Mouse (Mus musculus) midbrain, embryonic 14.5 days (tissue): Measurements from ENCODE around the gene Zswim1. TPM values are rescaled to one million over a fixed set of nuclear protein-coding genes. Genes with fewer than 3 reads are reported as not detected.
"Not testable (repeated sequence)": the region's sequence is repeated elsewhere in the genome, so short reads cannot be mapped to it uniquely, and the experiment has no call there.

Experiments used
- ATAC-seq: fragments of 200-750 bp; cut with Nextera tagmentation; 2 replicates; pipeline ENCODE4 v1.8.0; 2017; ENCODE audit warnings: moderate number of reproducible peaks, moderate library complexity; ENCODE audit not compliant: low FRiP score, low TSS enrichment
- DNase-seq: peaks from one replicate; pipeline ENCODE4 v3.0.0-alpha.2; 2015
- H3K27ac ChIP-seq: fragments of 300-500 bp; sonication (generic); replicated peaks from 2 replicates; pipeline ENCODE4 v1.5.1; 2014; ENCODE audit warnings: mild to moderate bottlenecking, low read depth, low read length, moderate library complexity
- H3K27me3 ChIP-seq: fragments of 300-500 bp; sonication (generic); 2 replicates; pipeline ENCODE4 v1.6.1; 2014; ENCODE audit warnings: low read length, control low read depth, mixed read lengths; ENCODE audit not compliant: control insufficient read depth, insufficient read depth
- H3K36me3 ChIP-seq: fragments of 300-500 bp; sonication (generic); 2 replicates; pipeline ENCODE4 v1.6.1; 2014; ENCODE audit warnings: low read length, control low read depth; ENCODE audit not compliant: control insufficient read depth, insufficient read depth
- H3K4me1 ChIP-seq: fragments of 300-500 bp; sonication (generic); 2 replicates; pipeline ENCODE4 v1.6.1; 2014; ENCODE audit warnings: mild to moderate bottlenecking, antibody characterized with exemption, low read length, control low read depth; ENCODE audit not compliant: control insufficient read depth, insufficient read depth
- H3K4me2 ChIP-seq: fragments of 300-500 bp; sonication (generic); 2 replicates; pipeline ENCODE4 v1.6.1; 2014; ENCODE audit warnings: mild to moderate bottlenecking, low read length, moderate library complexity
- H3K4me3 ChIP-seq: fragments of 300-500 bp; sonication (generic); replicated peaks from 2 replicates; pipeline ENCODE4 v1.5.1; 2014; ENCODE audit warnings: low read depth, low read length
- H3K9ac ChIP-seq: fragments of 300-500 bp; sonication (generic); replicated peaks from 2 replicates; pipeline ENCODE4 v1.6.1; 2014; ENCODE audit warnings: mild to moderate bottlenecking, low read length, moderate library complexity
- H3K9me3 ChIP-seq: fragments of 300-500 bp; sonication (generic); 2 replicates; pipeline ENCODE4 v1.6.1; 2016; ENCODE audit warnings: low read length, control low read depth, mixed read lengths; ENCODE audit not compliant: control insufficient read depth
- WGBS: fragments of 180-500 bp; shearing (Covaris S2); extraction: QIAGEN DNeasy Blood & Tissue Kit; methylation state at CpG from one replicate; pipeline ENCODE4 v1.1.7; 2014; 5-methylcytosine and 5-hydroxymethylcytosine counted together
- polyA plus RNA-seq: library from polyadenylated mRNA; unstranded; fragments of >200 nt; fragmentation: Nextera tagmentation; extraction: Ambion mirVana; gene quantifications from 2 replicates; pipeline ENCODE4 v1.2.1, GENCODE M21; 2014

Zswim1 gene
- polyA plus RNA-seq, 1 experiment from 2014 or later, result 27.8 TPM

DNA sequence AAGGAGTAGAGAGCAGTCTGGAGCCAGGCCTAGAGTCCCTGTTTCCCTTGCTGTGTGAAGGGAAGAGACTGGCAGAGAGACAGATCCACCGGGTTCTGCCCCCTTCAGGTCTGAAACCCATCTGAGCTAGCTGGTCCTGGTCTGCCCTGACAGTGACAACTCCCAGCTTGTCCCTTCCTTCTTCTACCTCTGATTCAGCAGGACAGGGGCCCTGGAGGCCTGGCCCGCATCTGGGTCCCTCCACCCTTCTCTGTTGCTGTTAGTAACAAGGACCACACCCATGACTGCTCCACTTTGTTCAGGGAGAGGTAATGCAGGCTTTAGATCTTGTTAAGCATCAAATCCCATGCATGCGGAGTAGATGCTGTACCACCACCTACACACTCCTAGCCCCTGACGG is 34.1 kb upstream of the Zswim1 start:
- WGBS, result 74% methylated on average over 4 of the region's 4 CpGs
- Histone ChIP-seq H3K36me3 (peaks cover 32% of the 10 kb centered on the region), H3K4me3 (no peak overlapping the region), H3K4me2 (no peak overlapping the region), H3K27ac (no peak overlapping the region), H3K27me3 (no peaks in the 10 kb centered on the region), H3K4me1 (peaks cover 3% of the 10 kb centered on the region; the same call in 1 of the 2 replicates), H3K9ac (no peak overlapping the region), H3K9me3 (no peaks in the 10 kb centered on the region)
- ATAC-seq (no peak), DNase-seq (no peak)

DNA sequence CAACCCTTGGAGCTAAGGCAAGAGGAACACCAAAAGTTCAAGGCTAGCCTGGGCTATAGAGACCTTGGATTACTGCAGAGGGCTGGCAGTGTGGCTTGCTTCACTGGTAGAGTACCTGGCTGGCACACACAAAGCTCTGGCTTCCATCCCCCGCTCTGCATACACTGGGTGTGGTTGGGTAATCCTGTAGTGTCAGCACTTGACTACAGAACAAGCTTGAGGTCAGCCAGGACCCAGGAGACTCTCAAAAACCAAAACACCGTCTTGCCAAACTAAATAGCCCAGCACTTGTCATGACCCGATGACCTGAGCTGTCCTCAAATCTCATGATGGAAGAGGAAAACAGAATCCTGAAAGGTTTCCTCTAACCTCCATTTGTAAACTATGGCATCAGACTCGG is 32.0 kb upstream of the Zswim1 start:
- Histone ChIP-seq H3K36me3 (peaks cover 40% of the 10 kb centered on the region), H3K27me3 (no peaks in the 10 kb centered on the region), H3K9me3 (no peaks in the 10 kb centered on the region), H3K27ac (no peak overlapping the region), H3K9ac (no peak overlapping the region), H3K4me1 (peaks cover 3% of the 10 kb centered on the region; the same call in 1 of the 2 replicates), H3K4me2 (no peak overlapping the region), H3K4me3 (no peak overlapping the region)
- no peak for ATAC-seq
- WGBS, result 88% methylated on average over 4 of the region's 4 CpGs
- DNase-seq, result no peak

DNA sequence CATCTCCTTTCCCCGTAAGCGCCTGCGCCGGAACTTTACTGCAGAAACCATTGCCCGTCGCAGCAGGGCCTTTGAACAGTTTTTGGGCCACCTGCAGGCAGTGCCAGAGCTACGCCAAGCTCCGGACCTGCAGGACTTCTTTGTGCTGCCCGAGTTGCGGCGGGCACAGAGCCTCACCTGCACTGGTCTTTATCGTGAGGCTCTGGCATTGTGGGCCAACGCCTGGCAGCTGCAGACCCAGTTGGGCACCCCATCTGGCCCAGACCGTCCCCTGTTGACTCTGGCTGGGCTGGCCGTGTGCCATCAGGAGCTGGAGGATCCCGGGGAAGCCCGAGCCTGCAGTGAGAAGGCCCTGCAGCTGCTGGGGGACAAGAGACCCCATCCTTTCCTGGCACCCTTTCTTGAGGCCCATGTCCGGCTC is 30.6 kb upstream of the Zswim1 start:
- H3K4me2 ChIP-seq, result no peak overlapping the region
- H3K4me3 ChIP-seq, result no peak overlapping the region
- 95% methylated on average over 18 of the region's 18 CpGs for WGBS
- H3K36me3 ChIP-seq, result peaks cover 50% of the 10 kb centered on the region
- no peaks in the 10 kb centered on the region for H3K9me3 ChIP-seq
- H3K27ac ChIP-seq, result no peak overlapping the region
- no peaks in the 10 kb centered on the region for H3K4me1 ChIP-seq
- no peaks in the 10 kb centered on the region for H3K27me3 ChIP-seq
- no peak overlapping the region for H3K9ac ChIP-seq
- no peak for ATAC-seq
- no peak for DNase-seq

DNA sequence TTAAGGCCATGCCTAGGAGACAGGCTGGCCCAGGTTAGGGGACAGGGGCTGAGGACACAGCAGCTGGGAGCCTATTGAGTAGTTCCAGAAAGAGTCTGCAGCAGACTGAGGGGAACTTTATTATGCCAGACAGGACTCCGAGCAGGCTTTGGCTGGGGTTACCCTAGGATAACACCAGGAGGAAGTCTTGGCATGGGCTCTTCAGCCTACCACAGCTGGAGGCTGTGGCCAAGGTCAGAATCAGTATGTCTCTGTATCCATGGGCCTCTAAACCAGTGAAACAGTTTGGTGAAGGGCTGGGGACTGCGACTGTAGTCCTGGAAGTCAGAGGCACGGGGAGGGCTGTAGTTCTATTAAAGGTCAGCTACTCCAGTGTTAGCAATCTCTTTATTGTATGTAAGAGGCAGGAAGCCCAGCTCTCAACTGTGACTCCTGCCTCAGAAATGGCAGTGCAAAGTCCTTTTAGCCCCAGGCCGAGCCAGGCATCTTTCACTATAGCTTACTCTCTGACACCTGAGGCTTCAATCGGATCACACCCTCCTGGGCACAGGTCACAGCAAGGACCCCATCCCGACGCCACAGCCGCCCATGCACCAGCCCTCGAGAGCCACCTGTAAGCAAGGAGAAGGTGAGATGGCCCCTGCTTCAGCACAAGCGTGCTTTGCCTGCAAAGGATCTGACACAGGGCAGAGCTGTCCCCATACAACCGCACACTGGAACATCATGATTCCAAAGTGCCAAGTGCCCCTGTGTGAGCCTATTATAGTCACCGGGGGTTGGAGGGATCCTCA is 29.9 kb upstream of the Zswim1 start:
- Histone ChIP-seq H3K9ac (no peak overlapping the region), H3K4me2 (no peak overlapping the region), H3K36me3 (peaks cover 54% of the 10 kb centered on the region), H3K27ac (no peak overlapping the region), H3K4me3 (no peak overlapping the region), H3K4me1 (no peaks in the 10 kb centered on the region), H3K27me3 (no peaks in the 10 kb centered on the region), H3K9me3 (no peaks in the 10 kb centered on the region)
- DNase-seq, result no peak
- WGBS, result 96% methylated on average over 12 of the region's 12 CpGs
- ATAC-seq, result no peak

DNA sequence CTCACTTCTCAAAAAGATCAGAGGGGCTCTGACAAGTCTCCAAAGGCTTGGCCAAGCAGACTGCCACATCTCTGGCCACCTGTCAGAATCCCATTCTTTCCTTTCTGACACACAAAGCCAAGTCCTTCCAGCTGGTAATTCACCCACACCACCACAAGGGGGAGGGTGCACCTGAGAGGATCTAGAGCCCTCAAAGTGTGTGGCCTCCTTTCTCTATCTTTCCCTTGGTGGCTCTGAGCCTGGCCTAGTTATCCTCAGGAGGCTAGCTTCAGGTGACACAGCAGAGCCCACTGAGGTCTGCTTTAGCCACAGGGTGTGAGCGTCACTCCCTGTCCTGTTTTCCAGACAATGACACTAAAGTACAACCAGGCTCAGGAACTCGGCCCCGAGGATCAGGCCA is 29.2 kb upstream of the Zswim1 start:
- ATAC-seq (no peak), DNase-seq (peak; percentile 68)
- no peaks in the 10 kb centered on the region for H3K4me1 ChIP-seq
- 87% methylated on average over 3 of the region's 3 CpGs for WGBS
- H3K4me2 ChIP-seq, result no peak overlapping the region
- H3K36me3 ChIP-seq, result peaks cover 58% of the 10 kb centered on the region
- no peak overlapping the region for H3K9ac ChIP-seq
- no peak overlapping the region for H3K27ac ChIP-seq
- H3K4me3 ChIP-seq, result no peak overlapping the region
- no peaks in the 10 kb centered on the region for H3K27me3 ChIP-seq
- no peaks in the 10 kb centered on the region for H3K9me3 ChIP-seq

DNA sequence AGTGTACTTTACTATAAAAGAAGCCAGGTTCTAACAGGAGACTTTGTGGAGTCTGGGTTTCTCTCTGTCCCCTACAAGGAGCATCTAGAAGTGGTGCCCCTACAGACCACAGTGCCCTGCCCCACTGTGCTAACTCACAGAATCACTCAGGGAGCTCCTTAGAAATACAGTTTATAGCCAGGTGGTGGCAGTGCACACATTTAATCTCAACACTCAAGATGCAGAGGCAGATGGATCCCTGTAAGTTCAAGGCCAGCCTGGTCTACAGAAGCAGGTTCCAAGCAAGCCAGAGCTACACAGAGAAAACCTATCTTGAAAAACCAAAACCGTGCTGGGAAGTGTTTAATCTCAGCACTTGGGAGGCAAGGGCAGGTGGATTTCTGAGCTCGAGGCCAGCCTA is 28.7 kb upstream of the Zswim1 start:
- no peak overlapping the region for H3K4me2 ChIP-seq
- ATAC-seq, result no peak
- H3K4me1 ChIP-seq, result no peaks in the 10 kb centered on the region
- no peaks in the 10 kb centered on the region for H3K27me3 ChIP-seq
- H3K9me3 ChIP-seq, result no peaks in the 10 kb centered on the region
- no peak overlapping the region for H3K9ac ChIP-seq
- no peak overlapping the region for H3K4me3 ChIP-seq
- H3K27ac ChIP-seq, result no peak overlapping the region
- 96% methylated on average over 2 of the region's 2 CpGs for WGBS
- peaks cover 55% of the 10 kb centered on the region for H3K36me3 ChIP-seq
- no peak for DNase-seq

DNA sequence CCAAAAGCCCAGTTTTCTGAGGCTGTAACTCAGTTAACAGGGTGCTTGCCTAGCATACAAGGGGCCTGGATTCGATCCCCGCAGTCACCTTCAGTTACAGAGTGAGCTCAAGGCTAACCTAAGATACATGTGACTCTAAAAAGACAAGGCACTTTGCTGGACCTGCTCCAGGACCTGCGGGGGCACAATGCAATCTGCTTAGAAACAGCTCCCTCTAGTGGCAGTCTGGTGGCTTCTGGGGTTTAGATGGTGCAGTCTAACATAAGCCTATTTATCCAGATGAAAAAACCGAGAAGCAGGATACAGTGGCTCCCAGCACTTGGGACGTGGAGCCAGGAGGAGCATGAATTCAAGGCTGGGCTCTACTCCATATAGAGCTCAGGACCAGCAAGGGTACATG is 28.2 kb upstream of the Zswim1 start:
- peak; percentile 94 for DNase-seq
- Histone ChIP-seq H3K36me3 (peaks cover 56% of the 10 kb centered on the region), H3K4me1 (no peaks in the 10 kb centered on the region), H3K4me3 (no peak overlapping the region), H3K9ac (no peak overlapping the region), H3K27ac (no peak overlapping the region), H3K9me3 (no peaks in the 10 kb centered on the region), H3K27me3 (no peaks in the 10 kb centered on the region), H3K4me2 (no peak overlapping the region)
- no peak for ATAC-seq
- WGBS, result 33% methylated on average over 5 of the region's 5 CpGs

DNA sequence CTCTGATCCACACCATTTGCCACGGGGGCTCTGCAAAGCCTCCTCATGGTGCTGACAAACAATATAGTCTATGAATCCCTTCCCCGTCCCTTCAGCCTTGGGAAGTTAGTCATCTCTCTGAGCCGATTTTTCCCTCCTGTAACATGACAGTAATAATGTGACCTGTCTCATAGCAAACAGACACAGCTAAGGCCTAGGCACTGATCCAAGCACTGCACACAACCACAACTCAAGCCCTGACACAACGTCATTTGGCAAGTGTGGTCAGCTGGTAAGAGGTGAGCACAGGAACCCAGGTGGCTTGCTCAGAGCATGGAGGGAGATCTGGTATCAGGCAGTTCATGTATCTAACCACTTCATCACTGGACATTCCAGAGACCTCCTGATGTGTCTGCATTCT is 26.6 kb upstream of the Zswim1 start:
- no peak for ATAC-seq
- Histone ChIP-seq H3K9ac (no peak overlapping the region), H3K9me3 (no peaks in the 10 kb centered on the region), H3K27me3 (no peaks in the 10 kb centered on the region), H3K27ac (no peak overlapping the region), H3K4me2 (no peak overlapping the region), H3K4me1 (no peaks in the 10 kb centered on the region), H3K36me3 (peaks cover 60% of the 10 kb centered on the region), H3K4me3 (no peak overlapping the region)
- no peak for DNase-seq
- WGBS, result 85% methylated on average over 4 of the region's 4 CpGs

DNA sequence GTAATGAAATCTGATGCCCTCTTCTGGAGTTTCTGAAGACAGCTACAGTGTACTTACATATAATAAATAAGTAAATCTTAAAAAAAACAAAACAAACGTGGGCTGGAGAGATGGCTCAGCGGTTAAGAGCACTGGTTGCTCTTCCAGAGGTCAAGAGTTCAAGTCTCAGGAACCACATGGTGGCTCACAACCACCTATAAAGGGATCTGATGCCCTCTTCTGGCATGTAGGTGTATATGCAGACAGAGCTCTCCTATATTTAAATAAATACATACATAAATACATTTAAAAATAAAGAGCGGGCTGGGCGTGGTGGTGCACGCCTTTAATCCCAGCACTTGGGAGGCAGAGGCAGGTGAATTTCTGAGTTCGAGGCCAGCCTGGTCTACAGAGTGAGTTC is 23.9 kb upstream of the Zswim1 start:
- not testable (repeated sequence) for H3K4me1 ChIP-seq, ATAC-seq, H3K27me3 ChIP-seq, H3K4me3 ChIP-seq, H3K4me2 ChIP-seq, H3K9me3 ChIP-seq, H3K27ac ChIP-seq, H3K9ac ChIP-seq
- 85% methylated on average over 6 of the region's 6 CpGs for WGBS
- peak; percentile 13 for DNase-seq
- H3K36me3 ChIP-seq, result peaks cover 42% of the 10 kb centered on the region
